Mouse (Mus musculus) liver, embryonic 12.5 days (tissue): Measurements from ENCODE around the gene Hist1h4b. TPM values are rescaled to one million over a fixed set of nuclear protein-coding genes. Genes with fewer than 3 reads are reported as not detected.
"Not testable (repeated sequence)": the region's sequence is repeated elsewhere in the genome, so short reads cannot be mapped to it uniquely, and the experiment has no call there.

ENCODE experiments used
- ATAC-seq: fragments of 200-750 bp; cut with Nextera tagmentation; 2 replicates; pipeline ENCODE4 v1.8.0; 2017; ENCODE audit warnings: moderate number of reproducible peaks, mild to moderate bottlenecking, moderate library complexity
- H3K27ac ChIP-seq: fragments of 300-500 bp; sonication (generic); 2 replicates; pipeline ENCODE4 v1.5.1; 2016; ENCODE audit warnings: mild to moderate bottlenecking
- H3K27me3 ChIP-seq: fragments of 300-500 bp; sonication (generic); replicated peaks from 2 replicates; pipeline ENCODE4 v1.6.1; 2016; ENCODE audit warnings: mild to moderate bottlenecking, moderate library complexity
- H3K36me3 ChIP-seq: fragments of 300-500 bp; sonication (generic); 2 replicates; pipeline ENCODE4 v1.6.1; 2016; ENCODE audit warnings: mild to moderate bottlenecking, moderate library complexity
- H3K4me1 ChIP-seq: fragments of 300-500 bp; sonication (generic); 2 replicates; pipeline ENCODE4 v1.6.1; 2016
- H3K4me2 ChIP-seq: fragments of 300-500 bp; sonication (generic); 2 replicates; pipeline ENCODE4 v1.6.1; 2016; ENCODE audit warnings: mild to moderate bottlenecking, moderate library complexity
- H3K4me3 ChIP-seq: fragments of 300-500 bp; sonication (generic); 2 replicates; pipeline ENCODE4 v1.5.1; 2016; ENCODE audit warnings: mild to moderate bottlenecking, moderate library complexity
- H3K9ac ChIP-seq: fragments of 300-500 bp; sonication (generic); 2 replicates; pipeline ENCODE4 v1.6.1; 2016; ENCODE audit warnings: mild to moderate bottlenecking, moderate library complexity
- H3K9me3 ChIP-seq: fragments of 300-500 bp; sonication (generic); replicated peaks from 2 replicates; pipeline ENCODE4 v1.6.1; 2016; ENCODE audit warnings: mild to moderate bottlenecking, moderate library complexity
- WGBS: fragments of 180-500 bp; shearing (Covaris S2); methylation state at CpG from one replicate; pipeline ENCODE4 v1.1.7; 2016; ENCODE audit not compliant: insufficient replicate concordance; 5-methylcytosine and 5-hydroxymethylcytosine counted together
- polyA plus RNA-seq: library from polyadenylated mRNA; unstranded; fragments of >200 nt; fragmentation: Nextera tagmentation; extraction: Ambion mirVana; gene quantifications from 2 replicates; pipeline ENCODE4 v1.2.1, GENCODE M21; 2016

The Hist1h4b gene
- polyA plus RNA-seq, result 4.5 and 5.7 TPM in 2 replicates

DNA sequence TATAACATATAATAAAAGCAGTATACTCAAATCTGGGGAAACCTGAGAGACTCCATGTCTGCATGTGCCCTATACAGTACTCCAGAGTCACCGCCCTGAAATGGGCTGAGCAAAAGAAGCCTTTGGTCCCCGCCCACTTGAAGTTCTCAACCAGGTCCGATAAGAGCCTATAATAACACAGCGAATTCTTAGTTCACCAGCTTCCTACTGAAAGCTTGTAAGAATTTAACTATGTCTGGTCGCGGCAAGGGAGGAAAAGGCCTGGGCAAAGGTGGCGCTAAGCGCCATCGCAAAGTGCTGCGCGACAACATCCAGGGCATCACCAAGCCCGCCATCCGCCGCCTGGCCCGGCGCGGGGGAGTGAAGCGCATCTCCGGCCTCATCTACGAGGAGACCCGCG lies at the start of gene Hist1h4b:
TSS of gene Hist1h4b (plus strand) at position 224 of the 400 bp plus-strand sequence.
- Histone ChIP-seq H3K9ac (peak within 1 kb of the TSS; percentile 85), H3K4me2 (peak within 1 kb of the TSS; percentile 90), H3K4me1 (peaks cover 66% of the 10 kb centered on the region), H3K4me3 (peak within 1 kb of the TSS; percentile 48), H3K27ac (peak within 1 kb of the TSS; percentile 99), H3K9me3 (no peaks in the 10 kb centered on the region), H3K27me3 (no peaks in the 10 kb centered on the region), H3K36me3 (no peaks in the 10 kb centered on the region)
- under 1% methylated on average over 19 of the region's 22 CpGs for WGBS
- ATAC-seq, result peak; percentile 72

DNA sequence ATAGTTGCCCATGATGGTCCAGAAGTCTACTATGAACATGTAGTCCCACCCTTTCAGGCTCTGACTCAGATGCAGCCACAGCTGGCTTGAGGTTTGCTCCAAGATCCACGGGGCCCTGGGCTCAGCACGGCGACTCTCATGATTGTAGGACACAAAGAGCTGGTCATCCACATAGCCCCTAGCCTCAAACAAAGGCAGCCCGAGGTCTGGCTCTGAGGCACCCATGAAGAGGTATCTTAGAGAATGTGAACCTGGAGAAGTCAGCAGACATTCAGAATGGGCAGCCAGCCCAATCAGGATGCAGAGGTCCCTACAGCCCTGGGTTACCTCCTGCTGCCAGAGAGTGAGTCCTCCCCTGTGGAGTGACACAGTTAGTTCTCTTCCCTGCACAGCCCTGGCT lies 48.8 kb upstream of the Hist1h4b start:
- Histone ChIP-seq H3K27ac (no peak overlapping the region), H3K9me3 (no peaks in the 10 kb centered on the region), H3K9ac (no peak overlapping the region), H3K27me3 (peaks cover 36% of the 10 kb centered on the region), H3K36me3 (no peaks in the 10 kb centered on the region), H3K4me3 (no peak overlapping the region), H3K4me2 (no peak overlapping the region), H3K4me1 (peaks cover 24% of the 10 kb centered on the region)
- no peak for ATAC-seq
- 76% methylated on average over 4 of the region's 4 CpGs for WGBS

DNA sequence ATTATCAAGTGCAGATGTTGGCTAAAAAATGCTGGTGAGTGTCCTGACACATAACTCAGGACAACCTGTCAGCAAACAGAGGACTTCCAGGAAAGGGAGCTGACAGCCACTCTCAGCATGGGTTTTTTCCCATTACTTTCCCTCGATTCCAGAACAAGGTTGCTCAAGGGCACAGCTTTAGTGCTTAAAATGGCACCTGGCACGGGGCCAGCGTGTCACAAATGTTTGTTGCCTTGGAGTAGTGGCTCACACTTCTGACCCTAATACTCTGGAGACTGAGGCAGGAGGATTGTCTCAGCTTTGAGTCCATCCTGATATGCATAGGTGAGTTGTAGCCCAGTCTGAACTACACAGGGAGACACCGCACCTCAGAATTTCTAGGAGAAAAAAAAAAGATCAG lies 48.2 kb upstream of the Hist1h4b start:
- H3K4me3 ChIP-seq, result no peak overlapping the region
- peaks cover 36% of the 10 kb centered on the region for H3K27me3 ChIP-seq
- no peaks in the 10 kb centered on the region for H3K9me3 ChIP-seq
- no peak overlapping the region for H3K4me2 ChIP-seq
- no peak overlapping the region for H3K27ac ChIP-seq
- H3K4me1 ChIP-seq, result peaks cover 22% of the 10 kb centered on the region
- 77% methylated on average over 4 of the region's 4 CpGs for WGBS
- no peak for ATAC-seq
- H3K36me3 ChIP-seq, result no peaks in the 10 kb centered on the region
- no peak overlapping the region for H3K9ac ChIP-seq

- Histone ChIP-seq H3K36me3 (no peaks in the 10 kb centered on the region), H3K27me3 (peaks cover 36% of the 10 kb centered on the region), H3K9me3 (no peaks in the 10 kb centered on the region), H3K4me1 (peaks cover 22% of the 10 kb centered on the region), H3K9ac (peak overlapping the region; percentile 70), H3K4me3 (peak overlapping the region; percentile 57), H3K4me2 (peak overlapping the region; percentile 68), H3K27ac (peak overlapping the region; percentile 59)
- 0 out of 2 replicates have a peak, but pooled peaks have one; percentile 18 for ATAC-seq
- 37% methylated on average over 15 of the region's 15 CpGs for WGBS
These were observed 47.0 kb upstream of the Hist1h4b start for GRCm38 (mm10) chr13:23709714-23710373.

DNA sequence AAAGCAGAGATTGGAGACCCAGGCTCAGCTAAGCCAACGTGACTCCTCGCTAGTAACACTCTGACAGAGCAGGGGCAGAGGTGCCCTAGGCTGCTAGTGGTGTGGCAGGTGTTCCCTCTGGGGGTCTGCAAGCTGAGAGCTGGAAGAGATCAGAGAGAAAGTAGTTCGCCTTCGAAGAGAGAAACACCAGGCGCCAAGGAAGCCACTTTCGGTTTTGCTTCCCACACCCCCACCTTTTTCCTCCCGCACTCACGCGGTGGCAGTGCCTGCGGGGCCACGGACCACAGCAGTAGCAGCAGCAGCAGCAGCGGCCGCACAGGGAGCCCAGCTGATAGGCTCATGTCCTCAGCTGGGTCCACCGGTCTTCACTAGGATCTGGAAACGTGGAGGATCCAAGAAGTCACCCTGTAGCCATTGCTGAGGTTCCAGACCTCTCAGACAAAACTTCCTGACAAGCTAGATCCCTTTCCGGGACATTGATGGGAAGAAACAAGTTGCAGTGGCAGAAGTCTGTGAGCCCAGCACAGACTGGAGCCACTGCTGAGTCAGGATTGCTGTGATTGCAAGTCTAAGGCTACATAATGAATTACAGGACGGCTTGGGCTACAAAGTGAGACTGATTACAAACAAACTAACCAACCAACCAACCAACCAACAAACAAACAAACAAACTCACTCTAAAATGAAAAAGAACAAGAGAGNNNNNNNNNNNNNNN lies 46.3 kb upstream of the Hist1h4b start, which contains the start of gene Hfe:
TSS of gene Hfe (minus strand) at position 481 of the 716 bp plus-strand sequence.
- Histone ChIP-seq H3K36me3 (no peaks in the 10 kb centered on the region), H3K4me2 (peak within 1 kb of the TSS; percentile 68), H3K27me3 (peaks cover 36% of the 10 kb centered on the region), H3K27ac (peak within 1 kb of the TSS; percentile 59), H3K9me3 (no peaks in the 10 kb centered on the region), H3K9ac (peak within 1 kb of the TSS; percentile 70), H3K4me1 (peaks cover 22% of the 10 kb centered on the region), H3K4me3 (peak within 1 kb of the TSS; percentile 57)
- ATAC-seq, result peak; percentile 49; the same call in 1 of the 2 replicates
- WGBS, result 2% methylated on average over 17 of the region's 17 CpGs

DNA sequence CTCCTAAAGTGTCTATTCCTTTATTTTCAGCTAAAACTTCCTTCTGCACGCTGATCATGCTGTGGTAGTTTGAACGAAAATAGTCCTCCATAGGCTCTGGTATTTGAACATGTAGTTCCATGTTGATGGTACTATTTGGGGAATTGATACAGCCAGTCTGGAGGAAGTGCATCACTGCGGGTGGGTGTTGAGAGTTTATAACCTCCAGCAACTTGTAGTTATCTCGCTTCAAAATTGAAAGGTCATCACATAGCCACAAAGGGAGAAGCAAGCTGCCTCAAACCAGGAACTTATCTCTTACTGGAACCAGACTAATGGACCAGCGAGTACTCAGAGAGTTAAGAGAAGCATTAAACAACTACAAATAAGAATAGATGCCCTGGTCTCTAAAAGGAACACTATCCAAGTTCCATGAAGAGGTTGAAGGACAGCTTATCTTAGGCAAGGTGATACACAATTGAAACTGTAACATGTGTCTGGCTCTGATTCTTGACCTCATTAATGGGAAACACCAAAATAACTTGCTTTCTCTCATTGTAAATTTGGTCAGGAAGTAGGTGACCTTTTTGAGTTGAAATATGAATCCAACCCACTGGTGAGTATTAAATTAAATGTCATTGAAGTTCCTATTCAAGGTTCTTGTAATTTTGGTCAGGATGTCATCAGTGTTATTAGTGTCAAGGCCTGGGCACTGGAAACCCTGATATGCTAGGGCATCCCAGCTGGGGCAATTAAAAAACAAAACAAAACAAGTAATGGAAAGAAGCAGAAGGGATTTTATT lies 40.4 kb upstream of the Hist1h4b start:
- Histone ChIP-seq H3K27me3 (peaks cover 2% of the 10 kb centered on the region), H3K27ac (no peak overlapping the region), H3K4me3 (no peak overlapping the region), H3K9me3 (no peaks in the 10 kb centered on the region), H3K4me2 (no peak overlapping the region), H3K36me3 (no peaks in the 10 kb centered on the region), H3K4me1 (0 out of 2 replicates have a peak, but pooled peaks cover 4% of the 10 kb centered on the region), H3K9ac (no peak overlapping the region)
- no peak for ATAC-seq
- 27% methylated on average over 5 of the region's 5 CpGs for WGBS

GRCm38 (mm10) chr13:23717176-23717575 lies 39.6 kb upstream of the Hist1h4b start:
- Histone ChIP-seq H3K4me1 (0 out of 2 replicates have a peak, but pooled peaks cover 3% of the 10 kb centered on the region), H3K9ac (no peak overlapping the region), H3K27ac (0 out of 2 replicates have a peak overlapping the region, but pooled peaks have one; percentile 20), H3K9me3 (no peaks in the 10 kb centered on the region), H3K27me3 (no peaks in the 10 kb centered on the region; the same call in 1 of the 2 replicates), H3K4me2 (no peak overlapping the region), H3K4me3 (no peak overlapping the region), H3K36me3 (no peaks in the 10 kb centered on the region)
- WGBS, result 44% methylated on average over 11 of the region's 11 CpGs
- no peak for ATAC-seq

- H3K9ac ChIP-seq, ATAC-seq, H3K4me1 ChIP-seq, H3K27me3 ChIP-seq, H3K4me2 ChIP-seq, H3K4me3 ChIP-seq, H3K36me3 ChIP-seq, H3K9me3 ChIP-seq: not testable (repeated sequence)
- H3K27ac ChIP-seq, result 0 out of 2 replicates have a peak overlapping the region, but pooled peaks have one; percentile 20
- 12% methylated on average over 2 of the region's 2 CpGs for WGBS
These were observed 39.1 kb upstream of the Hist1h4b start for GRCm38 (mm10) chr13:23717593-23718245.

DNA sequence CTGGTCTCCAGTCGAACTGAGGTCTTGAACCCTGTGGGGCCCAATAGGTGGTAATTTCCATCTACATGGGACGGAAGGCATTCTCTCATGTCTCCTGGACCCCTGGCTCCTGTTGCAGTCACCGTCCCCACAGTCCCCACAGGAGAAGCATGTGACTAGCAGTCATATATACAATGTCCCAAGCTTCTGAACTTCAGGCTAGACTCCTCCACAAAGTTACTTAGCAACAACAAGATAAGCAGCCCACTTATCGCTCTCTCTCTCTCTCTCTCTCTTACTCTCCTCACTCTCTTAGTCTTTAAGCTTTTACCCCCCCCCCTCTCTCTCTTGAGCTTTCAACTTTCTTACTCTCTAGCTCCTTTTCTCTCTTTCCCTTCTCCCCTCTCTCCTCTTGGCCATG lies 32.6 kb upstream of the Hist1h4b start:
- Histone ChIP-seq H3K36me3 (no peaks in the 10 kb centered on the region), H3K4me3 (no peak overlapping the region), H3K9me3 (no peaks in the 10 kb centered on the region), H3K27ac (no peak overlapping the region), H3K27me3 (0 out of 2 replicates have a peak, but pooled peaks cover 2% of the 10 kb centered on the region), H3K4me2 (peak overlapping the region; percentile 27; the same call in 1 of the 2 replicates), H3K9ac (peak overlapping the region; percentile 31; the same call in 1 of the 2 replicates), H3K4me1 (peaks cover 53% of the 10 kb centered on the region)
- ATAC-seq, result 0 out of 2 replicates have a peak, but pooled peaks have one; percentile 30
- WGBS, result 44% methylated on average over 4 of the region's 4 CpGs

DNA sequence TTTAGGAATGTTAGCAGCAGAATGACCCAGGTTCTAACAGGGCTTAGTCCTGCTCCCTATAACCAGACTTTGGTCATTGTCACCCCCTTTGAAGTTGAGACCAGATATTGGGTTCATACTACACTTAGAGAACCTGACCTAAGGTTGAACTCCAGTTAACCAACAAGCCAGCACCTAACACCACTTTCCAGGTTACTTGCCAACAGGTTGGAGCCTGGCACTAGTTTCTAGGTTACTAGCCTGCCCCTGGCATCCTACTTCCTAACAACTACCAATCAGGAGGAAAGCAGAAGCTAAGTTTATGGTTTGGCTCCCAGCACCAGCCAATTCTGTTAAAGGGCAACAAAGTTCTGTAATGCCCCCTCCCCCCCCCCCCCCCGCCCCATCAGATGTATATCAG lies 31.6 kb upstream of the Hist1h4b start:
- H3K4me1 ChIP-seq, result peaks cover 60% of the 10 kb centered on the region

More for the DNA sequence above, 31.6 kb upstream of the Hist1h4b start:
- H3K9ac ChIP-seq, result no peak overlapping the region
- 0 out of 2 replicates have a peak, but pooled peaks cover 2% of the 10 kb centered on the region for H3K27me3 ChIP-seq
- H3K9me3 ChIP-seq, result no peaks in the 10 kb centered on the region
- WGBS, result no CpG with 5 or more reads among the region's 1 CpGs
- no peaks in the 10 kb centered on the region for H3K36me3 ChIP-seq
- no peak overlapping the region for H3K4me3 ChIP-seq
- no peak for ATAC-seq
- no peak overlapping the region for H3K4me2 ChIP-seq
- H3K27ac ChIP-seq, result 0 out of 2 replicates have a peak overlapping the region, but pooled peaks have one; percentile 25
